Mouse (Mus musculus): ENCODE results near the gene AL607142.1. TPM values are rescaled to one million over a fixed set of nuclear protein-coding genes. Genes with fewer than 3 reads are reported as not detected.

Gene AL607142.1
- total RNA-seq, 2 experiments from 2014 or later = not detected

Other genes starting within 250 kb of the AL607142.1 start
- not detected for gene Edn2, start 96.2 kb downstream of the AL607142.1 start, total RNA-seq (2021)
- gene Foxo6, start 222.4 kb downstream of the AL607142.1 start, total RNA-seq (2021) = 1 to 10 TPM; 2.3 to 4.6 TPM

Measured in heart, postnatal 36 days (tissue).